Mouse (Mus musculus): Measurements from ENCODE around the gene Kti12. TPM values are rescaled to one million over a fixed set of nuclear protein-coding genes. Genes with fewer than 3 reads are reported as not detected.

Gene Kti12
- polyA plus RNA-seq (2012; rRNA removed): 27.3 and 28.6 TPM in 2 replicates

DNA sequence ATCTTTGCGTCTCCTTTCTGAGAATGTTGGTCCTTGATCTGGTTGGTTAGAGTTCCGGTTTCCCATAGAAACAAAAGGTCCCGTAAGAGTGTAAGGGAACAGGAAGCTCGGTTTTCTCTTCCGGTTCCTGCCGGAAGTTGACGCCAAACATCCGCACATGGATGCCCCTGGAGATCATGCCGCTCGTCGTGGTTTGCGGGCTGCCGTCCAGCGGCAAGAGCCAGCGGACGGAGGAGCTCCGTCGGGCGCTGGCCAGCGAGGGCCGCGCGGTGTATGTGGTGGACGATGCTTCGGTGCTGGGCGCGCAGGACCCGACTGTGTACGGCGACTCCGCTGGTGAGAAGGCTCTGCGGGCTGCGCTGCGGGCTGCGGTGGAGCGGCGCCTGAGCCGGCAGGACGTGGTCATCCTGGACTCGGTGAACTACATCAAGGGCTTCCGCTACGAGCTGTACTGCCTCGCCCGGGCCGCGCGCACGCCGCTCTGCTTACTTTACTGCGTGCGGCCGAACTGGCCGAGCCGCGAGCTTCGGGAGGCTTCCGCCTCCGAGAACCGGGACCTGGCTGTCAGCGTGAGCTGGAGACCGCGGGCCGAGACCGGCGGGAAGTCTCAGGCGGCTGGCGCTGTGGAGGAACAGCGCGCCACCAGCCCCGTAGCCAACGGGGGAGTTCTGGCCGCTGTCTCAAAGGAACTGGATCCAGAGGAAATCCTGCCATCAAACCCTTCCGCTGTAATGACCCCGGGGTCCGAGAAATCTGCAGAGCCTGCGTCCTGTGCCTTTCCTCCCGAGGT, at the start of gene Kti12:
TSS of gene Kti12 (plus strand) at position 71 of the 790 bp plus-strand sequence.
- Histone ChIP-seq H3K4me3 (ENCODE audit: insufficient read depth, low read depth, low read length) (peak within 1 kb of the TSS; percentile 99), H3K27ac (ENCODE audit: insufficient read depth, low read depth, low read length) (peak within 1 kb of the TSS; percentile 87), H3K36me3 (ENCODE audit: control insufficient read depth, insufficient read depth, low read length) (no peaks in the 10 kb centered on the region), H3K27me3 (replicated peaks; ENCODE audit: control insufficient read depth, insufficient read depth, low read length) (no peaks in the 10 kb centered on the region), H3K4me1 (ENCODE audit: control insufficient read depth, insufficient read depth, low read length) (peaks cover 9% of the 10 kb centered on the region)
- DNase-seq: peak; percentile 93
- WGBS: under 1% methylated on average over 76 of the region's 77 CpGs
- TF ChIP-seq CTCF (conservative IDR thresholded peaks at IDR 0.05; ENCODE audit: insufficient read depth, insufficient read length, low read depth, low read length) (no peak), POLR2A (IDR thresholded peaks at IDR 0.05; ENCODE audit: low read depth, low read length) (peak; percentile 47)

DNA sequence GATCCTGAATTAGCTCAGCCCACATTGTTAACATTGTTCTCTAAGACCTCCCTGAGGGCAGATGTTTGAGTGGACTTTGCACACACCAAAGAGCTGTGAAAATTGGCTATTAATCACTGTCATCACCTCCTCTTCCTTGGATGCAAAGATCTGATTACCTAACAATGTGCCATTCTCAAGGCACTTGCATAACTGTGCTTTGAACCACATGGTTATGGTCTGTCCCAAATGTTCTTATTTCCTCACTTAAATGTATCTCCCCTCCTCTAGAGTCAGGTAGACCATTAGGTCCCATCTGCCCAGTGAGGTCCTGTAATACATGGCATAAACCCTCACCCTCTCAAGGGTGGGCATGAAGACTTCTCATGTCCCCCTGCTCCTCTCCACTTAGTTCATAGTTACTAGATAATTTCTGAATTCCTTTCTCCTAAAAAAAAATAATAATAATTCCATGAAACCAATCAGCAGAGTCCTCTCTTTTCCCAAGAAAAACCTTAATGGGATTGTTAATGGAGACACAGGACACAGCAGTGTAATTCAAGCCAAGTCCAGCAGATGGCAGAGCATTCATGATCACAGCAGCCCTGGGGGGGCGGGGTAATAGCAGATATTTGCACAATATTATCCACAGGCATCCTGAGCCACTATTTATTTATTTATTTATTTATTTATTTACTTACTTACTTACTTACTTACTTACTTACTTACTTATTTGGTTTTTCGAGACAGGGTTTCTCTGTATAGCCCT, 49.3 kb upstream of the Kti12 start:
- no peak for TF ChIP-seq POLR2A (IDR thresholded peaks at IDR 0.05; ENCODE audit: low read depth, low read length)
- peak; percentile 76 for TF ChIP-seq CTCF (conservative IDR thresholded peaks at IDR 0.05; ENCODE audit: insufficient read depth, insufficient read length, low read depth, low read length)
- no peaks in the 10 kb centered on the region for H3K4me1 ChIP-seq (ENCODE audit: control insufficient read depth, insufficient read depth, low read length)
- 49% methylated on average over 2 of the region's 2 CpGs for whole genome bisulfite sequencing
- H3K4me3 ChIP-seq (ENCODE audit: insufficient read depth, low read depth, low read length): no peak overlapping the region
- H3K27ac ChIP-seq (ENCODE audit: insufficient read depth, low read depth, low read length): no peak overlapping the region
- H3K27me3 ChIP-seq (replicated peaks; ENCODE audit: control insufficient read depth, insufficient read depth, low read length): no peaks in the 10 kb centered on the region
- H3K36me3 ChIP-seq (ENCODE audit: control insufficient read depth, insufficient read depth, low read length): no peaks in the 10 kb centered on the region
- peak; percentile 79 for DNase-seq

DNA sequence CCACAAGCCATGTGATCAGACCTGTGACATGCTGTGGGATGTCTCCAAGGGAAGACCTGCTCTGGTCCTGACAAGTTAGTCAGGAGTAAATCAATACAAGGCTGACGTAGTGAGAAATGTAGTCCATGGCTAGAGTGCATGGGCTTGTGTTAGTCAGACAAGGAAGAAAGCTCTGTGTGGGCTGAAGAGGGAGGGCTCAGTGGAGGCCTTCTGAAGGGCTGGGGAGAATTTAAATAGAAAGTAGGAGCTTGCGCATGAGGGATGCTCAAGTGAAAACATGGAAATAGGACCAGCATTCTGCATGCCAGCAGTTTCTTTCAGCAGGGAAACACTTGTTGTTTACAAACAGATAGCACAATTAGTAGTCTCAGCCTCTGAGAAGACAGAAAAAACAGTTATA, 44.0 kb upstream of the Kti12 start:
- no peaks in the 10 kb centered on the region for H3K36me3 ChIP-seq (ENCODE audit: control insufficient read depth, insufficient read depth, low read length)
- TF ChIP-seq POLR2A (IDR thresholded peaks at IDR 0.05; ENCODE audit: low read depth, low read length): no peak
- TF ChIP-seq CTCF (conservative IDR thresholded peaks at IDR 0.05; ENCODE audit: insufficient read depth, insufficient read length, low read depth, low read length): no peak
- no peaks in the 10 kb centered on the region for H3K27me3 ChIP-seq (replicated peaks; ENCODE audit: control insufficient read depth, insufficient read depth, low read length)
- no peak overlapping the region for H3K4me3 ChIP-seq (ENCODE audit: insufficient read depth, low read depth, low read length)
- H3K4me1 ChIP-seq (ENCODE audit: control insufficient read depth, insufficient read depth, low read length): no peaks in the 10 kb centered on the region
- 90% methylated on average over 2 of the region's 2 CpGs for WGBS
- DNase-seq: no peak
- H3K27ac ChIP-seq (ENCODE audit: insufficient read depth, low read depth, low read length): no peak overlapping the region

DNA sequence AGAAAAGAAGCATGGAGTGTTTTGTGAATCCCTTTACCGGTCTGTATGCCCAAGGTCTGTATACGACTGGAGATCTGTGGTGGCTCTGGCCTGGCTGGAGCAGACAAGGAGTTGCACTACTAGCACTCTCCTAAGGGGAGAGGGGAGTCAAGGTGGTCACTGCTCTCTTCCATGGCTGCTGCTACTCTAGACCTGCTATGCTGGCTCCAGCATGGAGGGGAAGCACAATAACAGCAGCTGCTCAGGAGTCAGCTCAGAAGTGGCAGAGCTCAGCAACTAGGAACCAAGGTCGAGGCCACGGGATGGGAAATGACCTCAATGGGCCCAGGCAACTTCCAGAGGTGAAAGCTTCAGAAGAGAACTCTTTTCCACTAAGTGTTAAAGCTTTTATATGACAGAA, 36.4 kb upstream of the Kti12 start:
- no peak for TF ChIP-seq CTCF (conservative IDR thresholded peaks at IDR 0.05; ENCODE audit: insufficient read depth, insufficient read length, low read depth, low read length)
- no peak for TF ChIP-seq POLR2A (IDR thresholded peaks at IDR 0.05; ENCODE audit: low read depth, low read length)
- H3K4me1 ChIP-seq (ENCODE audit: control insufficient read depth, insufficient read depth, low read length): no peaks in the 10 kb centered on the region
- H3K36me3 ChIP-seq (ENCODE audit: control insufficient read depth, insufficient read depth, low read length): no peaks in the 10 kb centered on the region; the same call in 1 of the 2 replicates
- no peak overlapping the region for H3K27ac ChIP-seq (ENCODE audit: insufficient read depth, low read depth, low read length)
- no peak overlapping the region for H3K4me3 ChIP-seq (ENCODE audit: insufficient read depth, low read depth, low read length)
- WGBS: 64% methylated on average over 4 of the region's 4 CpGs
- no peak for DNase-seq
- H3K27me3 ChIP-seq (replicated peaks; ENCODE audit: control insufficient read depth, insufficient read depth, low read length): no peaks in the 10 kb centered on the region

DNA sequence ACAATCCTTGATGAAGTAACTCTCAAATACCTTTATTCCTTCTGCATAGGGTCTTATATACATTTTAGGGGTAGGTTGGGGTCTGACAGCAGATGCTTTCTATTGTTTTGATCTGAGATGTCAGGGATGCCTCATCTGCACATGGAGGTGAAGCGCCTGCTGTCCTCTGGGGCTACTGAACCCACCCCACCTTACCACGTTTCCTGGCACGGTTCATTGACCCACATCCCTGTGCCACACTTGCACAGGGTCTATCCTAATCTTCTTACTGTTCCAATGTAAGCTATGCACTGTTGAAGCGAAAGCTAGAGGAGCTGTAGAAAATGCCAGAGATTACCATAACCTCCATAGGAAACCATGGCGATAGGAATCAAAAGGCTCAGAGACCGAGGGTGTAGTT, 36.0 kb upstream of the Kti12 start:
- no peak for DNase-seq
- Histone ChIP-seq H3K27me3 (replicated peaks; ENCODE audit: control insufficient read depth, insufficient read depth, low read length) (no peaks in the 10 kb centered on the region), H3K36me3 (ENCODE audit: control insufficient read depth, insufficient read depth, low read length) (no peaks in the 10 kb centered on the region; the same call in 1 of the 2 replicates), H3K4me1 (ENCODE audit: control insufficient read depth, insufficient read depth, low read length) (no peaks in the 10 kb centered on the region), H3K27ac (ENCODE audit: insufficient read depth, low read depth, low read length) (no peak overlapping the region), H3K4me3 (ENCODE audit: insufficient read depth, low read depth, low read length) (no peak overlapping the region)
- 63% methylated on average over 6 of the region's 6 CpGs for WGBS
- TF ChIP-seq CTCF (conservative IDR thresholded peaks at IDR 0.05; ENCODE audit: insufficient read depth, insufficient read length, low read depth, low read length) (no peak), POLR2A (IDR thresholded peaks at IDR 0.05; ENCODE audit: low read depth, low read length) (no peak)

DNA sequence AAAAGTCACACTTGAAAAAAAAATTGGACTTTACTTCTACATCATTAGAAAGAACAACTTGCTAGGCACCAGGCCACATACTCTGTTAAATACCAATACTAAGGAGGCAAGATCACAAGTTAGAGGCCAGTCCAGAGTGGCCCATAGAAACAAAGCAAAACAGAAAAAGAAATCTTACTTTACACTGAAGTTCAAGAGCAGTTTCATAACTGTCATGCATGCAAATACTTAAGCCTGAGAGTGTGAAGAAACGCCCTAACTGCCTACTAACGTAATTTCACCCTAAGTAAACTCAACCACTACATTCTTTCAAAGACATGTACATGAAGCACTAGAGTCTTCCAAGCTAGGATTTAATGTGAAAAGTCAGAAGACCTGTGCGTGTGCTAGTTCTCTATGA, 21.9 kb upstream of the Kti12 start:
- Histone ChIP-seq H3K36me3 (ENCODE audit: control insufficient read depth, insufficient read depth, low read length) (peaks cover 8% of the 10 kb centered on the region), H3K4me3 (ENCODE audit: insufficient read depth, low read depth, low read length) (no peak overlapping the region)

DNA sequence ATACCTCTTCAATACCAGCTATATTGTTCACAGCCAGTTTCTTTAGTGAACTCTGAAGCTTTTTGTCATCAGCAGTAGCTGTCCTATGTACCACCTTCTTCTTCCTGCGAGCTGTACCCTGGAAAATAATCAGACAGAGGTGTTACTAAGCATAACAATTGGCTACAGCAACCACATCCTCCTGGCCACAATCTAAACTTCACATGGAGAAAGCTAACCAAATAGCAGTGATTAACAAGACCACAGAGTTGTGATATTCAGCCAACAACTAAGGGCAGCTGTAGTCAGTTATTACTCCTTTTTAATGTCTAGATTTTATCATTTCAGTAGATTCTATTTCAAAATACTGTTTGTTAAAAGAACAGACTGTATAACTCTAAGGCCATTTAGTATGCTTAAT, 21.5 kb upstream of the Kti12 start:
- WGBS: 90% methylated on average over 1 of the region's 1 CpGs
- DNase-seq: no peak
- H3K4me3 ChIP-seq (ENCODE audit: insufficient read depth, low read depth, low read length): no peak overlapping the region
- no peak overlapping the region for H3K27ac ChIP-seq (ENCODE audit: insufficient read depth, low read depth, low read length)
- H3K4me1 ChIP-seq (ENCODE audit: control insufficient read depth, insufficient read depth, low read length): no peaks in the 10 kb centered on the region
- H3K27me3 ChIP-seq (replicated peaks; ENCODE audit: control insufficient read depth, insufficient read depth, low read length): no peaks in the 10 kb centered on the region
- TF ChIP-seq POLR2A (IDR thresholded peaks at IDR 0.05; ENCODE audit: low read depth, low read length) (no peak), CTCF (conservative IDR thresholded peaks at IDR 0.05; ENCODE audit: insufficient read depth, insufficient read length, low read depth, low read length) (no peak)
- H3K36me3 ChIP-seq (ENCODE audit: control insufficient read depth, insufficient read depth, low read length): peaks cover 6% of the 10 kb centered on the region

More for the DNA sequence above, 21.9 kb upstream of the Kti12 start:
- DNase-seq: no peak
- Histone ChIP-seq H3K27me3 (replicated peaks; ENCODE audit: control insufficient read depth, insufficient read depth, low read length) (no peaks in the 10 kb centered on the region), H3K4me1 (ENCODE audit: control insufficient read depth, insufficient read depth, low read length) (no peaks in the 10 kb centered on the region), H3K27ac (ENCODE audit: insufficient read depth, low read depth, low read length) (no peak overlapping the region)
- TF ChIP-seq CTCF (conservative IDR thresholded peaks at IDR 0.05; ENCODE audit: insufficient read depth, insufficient read length, low read depth, low read length): no peak
- WGBS: 89% methylated on average over 3 of the region's 3 CpGs
